Mouse (Mus musculus) stomach, embryonic 14.5 days (tissue): ENCODE measurements around the gene Olfr1265. TPM values are rescaled to one million over a fixed set of nuclear protein-coding genes. Genes with fewer than 3 reads are reported as not detected.

ENCODE experiments used
- ATAC-seq: fragments of 200-750 bp; cut with Nextera tagmentation; 2 replicates; pipeline ENCODE4 v1.8.0; 2017; ENCODE audit warnings: low read depth, moderate TSS enrichment; ENCODE audit not compliant: insufficient number of reproducible peaks, insufficient read depth, low FRiP score
- H3K27ac ChIP-seq: fragments of 300-500 bp; sonication (generic); 2 replicates; pipeline ENCODE4 v1.5.1; 2014; ENCODE audit warnings: mild to moderate bottlenecking, low read length, moderate library complexity, mixed read lengths
- H3K27me3 ChIP-seq: fragments of 300-500 bp; sonication (generic); 2 replicates; pipeline ENCODE4 v1.6.1; 2014; ENCODE audit warnings: low read length, control low read depth, mixed read lengths; ENCODE audit not compliant: control insufficient read depth, insufficient read depth
- H3K36me3 ChIP-seq: fragments of 300-500 bp; sonication (generic); 2 replicates; pipeline ENCODE4 v1.6.1; 2014; ENCODE audit warnings: mild to moderate bottlenecking, control low read depth, low read length, moderate library complexity, mixed read lengths; ENCODE audit not compliant: control insufficient read depth, insufficient read depth
- H3K4me1 ChIP-seq: fragments of 300-500 bp; sonication (generic); 2 replicates; pipeline ENCODE4 v1.6.1; 2014; ENCODE audit warnings: low read length, control low read depth, mixed read lengths; ENCODE audit not compliant: control insufficient read depth, insufficient read depth
- H3K4me2 ChIP-seq: fragments of 300-500 bp; sonication (generic); replicated peaks from 2 replicates; pipeline ENCODE4 v1.6.1; 2014; ENCODE audit warnings: low read depth, low read length, control low read depth
- H3K4me3 ChIP-seq: fragments of 300-500 bp; sonication (generic); 2 replicates; pipeline ENCODE4 v1.5.1; 2014; ENCODE audit warnings: low read depth, low read length, control low read depth
- H3K9ac ChIP-seq: fragments of 300-500 bp; sonication (generic); replicated peaks from 2 replicates; pipeline ENCODE4 v1.6.1; 2014; ENCODE audit warnings: low read depth, mild to moderate bottlenecking, control low read depth, low read length, moderate library complexity, mixed read lengths
- H3K9me3 ChIP-seq: fragments of 300-500 bp; sonication (generic); 2 replicates; pipeline ENCODE4 v1.6.1; 2016; ENCODE audit warnings: low read depth, low read length, control low read depth; ENCODE audit not compliant: control insufficient read depth
- WGBS: fragments of 180-500 bp; shearing (Covaris S2); extraction: QIAGEN DNeasy Blood & Tissue Kit; methylation state at CpG from one replicate; pipeline ENCODE4 v1.1.7; 2014; 5-methylcytosine and 5-hydroxymethylcytosine counted together
- polyA plus RNA-seq: library from polyadenylated mRNA; unstranded; fragments of >200 nt; fragmentation: Nextera tagmentation; extraction: Ambion mirVana; gene quantifications from 2 replicates; pipeline ENCODE4 v1.2.1, GENCODE M21; 2014

Gene Olfr1265
- not detected in 2 replicates for polyA plus RNA-seq

- Histone ChIP-seq H3K36me3 (no peaks in the 10 kb centered on the region), H3K9ac (no peak within 1 kb of the TSS), H3K4me3 (no peak within 1 kb of the TSS), H3K27ac (no peak within 1 kb of the TSS), H3K4me2 (no peak within 1 kb of the TSS), H3K9me3 (no peaks in the 10 kb centered on the region), H3K4me1 (no peaks in the 10 kb centered on the region), H3K27me3 (no peaks in the 10 kb centered on the region)
- no peak for ATAC-seq
Measured at GRCm38 (mm10) chr2:90035037-90035436, at the start of gene Olfr1265. TSS of gene Olfr1265 (plus strand) at chr2:90035337.

GRCm38 (mm10) chr2:89990921-89991320 is 44.2 kb upstream of the Olfr1265 start, which contains the start of gene Olfr1261:
TSS of gene Olfr1261 (plus strand) at chr2:89991221.
- no peaks in the 10 kb centered on the region for H3K27me3 ChIP-seq
- no peak within 1 kb of the TSS for H3K4me3 ChIP-seq
- H3K9ac ChIP-seq = no peak within 1 kb of the TSS
- no peaks in the 10 kb centered on the region for H3K9me3 ChIP-seq
- H3K27ac ChIP-seq = no peak within 1 kb of the TSS
- H3K4me2 ChIP-seq = no peak within 1 kb of the TSS
- H3K36me3 ChIP-seq = no peaks in the 10 kb centered on the region
- no peak for ATAC-seq
- H3K4me1 ChIP-seq = no peaks in the 10 kb centered on the region

- no peak within 1 kb of the TSS for H3K9ac ChIP-seq
- H3K27me3 ChIP-seq = no peaks in the 10 kb centered on the region
- no peaks in the 10 kb centered on the region for H3K4me1 ChIP-seq
- no peaks in the 10 kb centered on the region for H3K36me3 ChIP-seq
- H3K27ac ChIP-seq = no peak within 1 kb of the TSS
- H3K9me3 ChIP-seq = no peaks in the 10 kb centered on the region
- no peak for ATAC-seq
- H3K4me2 ChIP-seq = no peak within 1 kb of the TSS
- no peak within 1 kb of the TSS for H3K4me3 ChIP-seq
Measured at GRCm38 (mm10) chr2:89999845-90000244, 35.3 kb upstream of the Olfr1265 start, which contains the start of gene Olfr1262. TSS of gene Olfr1262 (plus strand) at chr2:90000145.

- H3K27me3 ChIP-seq = no peaks in the 10 kb centered on the region
- H3K9me3 ChIP-seq = no peaks in the 10 kb centered on the region
- H3K4me2 ChIP-seq = no peak within 1 kb of the TSS
- no peak for ATAC-seq
- H3K4me3 ChIP-seq = no peak within 1 kb of the TSS
- no peaks in the 10 kb centered on the region for H3K4me1 ChIP-seq
- H3K9ac ChIP-seq = no peak within 1 kb of the TSS
- no peak within 1 kb of the TSS for H3K27ac ChIP-seq
- 83% methylated on average over 2 of the region's 2 CpGs for WGBS
- no peaks in the 10 kb centered on the region for H3K36me3 ChIP-seq
Measured at GRCm38 (mm10) chr2:90011831-90012230, 23.3 kb upstream of the Olfr1265 start, which contains the start of gene Olfr1263. TSS of gene Olfr1263 (plus strand) at chr2:90012131.

- no peak within 1 kb of the TSS for H3K4me3 ChIP-seq
- H3K4me2 ChIP-seq = no peak within 1 kb of the TSS
- WGBS = 68% methylated on average over 2 of the region's 2 CpGs
- H3K27ac ChIP-seq = no peak within 1 kb of the TSS
- no peak for ATAC-seq
- no peaks in the 10 kb centered on the region for H3K27me3 ChIP-seq
- H3K4me1 ChIP-seq = no peaks in the 10 kb centered on the region
- H3K9me3 ChIP-seq = no peaks in the 10 kb centered on the region
- H3K36me3 ChIP-seq = no peaks in the 10 kb centered on the region
- no peak within 1 kb of the TSS for H3K9ac ChIP-seq
Measured at GRCm38 (mm10) chr2:90025477-90025876, 9.7 kb upstream of the Olfr1265 start, which contains the start of gene Olfr1264. TSS of gene Olfr1264 (minus strand) at chr2:90025577.

- Histone ChIP-seq H3K9ac (no peak within 1 kb of the TSS), H3K4me2 (no peak within 1 kb of the TSS), H3K4me3 (no peak within 1 kb of the TSS), H3K36me3 (no peaks in the 10 kb centered on the region), H3K27me3 (no peaks in the 10 kb centered on the region), H3K9me3 (no peaks in the 10 kb centered on the region), H3K4me1 (no peaks in the 10 kb centered on the region), H3K27ac (no peak within 1 kb of the TSS)
- ATAC-seq = no peak
Measured at GRCm38 (mm10) chr2:90063494-90063893, 28.4 kb downstream of the Olfr1265 start, which contains the start of gene Olfr140. TSS of gene Olfr140 (minus strand) at chr2:90063594.

- Histone ChIP-seq H3K27me3 (no peaks in the 10 kb centered on the region), H3K27ac (no peak overlapping the region), H3K4me3 (no peak overlapping the region), H3K9me3 (no peaks in the 10 kb centered on the region), H3K36me3 (no peaks in the 10 kb centered on the region), H3K9ac (no peak overlapping the region), H3K4me2 (no peak overlapping the region), H3K4me1 (no peaks in the 10 kb centered on the region)
- 68% methylated on average over 2 of the region's 2 CpGs for WGBS
- no peak for ATAC-seq
Measured at GRCm38 (mm10) chr2:90070065-90070464, 34.9 kb downstream of the Olfr1265 start.

Other genes starting within 250 kb of the Olfr1265 start
- gene Olfr1254, start 241.7 kb upstream of the Olfr1265 start, polyA plus RNA-seq = not detected in 2 replicates
- gene Olfr1255, start 223.3 kb upstream of the Olfr1265 start, polyA plus RNA-seq = not detected in 2 replicates
- gene Olfr1256, start 193.8 kb upstream of the Olfr1265 start, polyA plus RNA-seq = not detected in 2 replicates
- not detected in 2 replicates for gene Olfr48, start 187.1 kb upstream of the Olfr1265 start, polyA plus RNA-seq
- gene Olfr1257, start 156.9 kb upstream of the Olfr1265 start, polyA plus RNA-seq = not detected in 2 replicates
- not detected in 2 replicates for gene Olfr1258, start 108.0 kb upstream of the Olfr1265 start, polyA plus RNA-seq
- not detected in 2 replicates for gene Olfr1259, start 86.7 kb upstream of the Olfr1265 start, polyA plus RNA-seq
- not detected in 2 replicates for gene Olfr1260, start 61.0 kb upstream of the Olfr1265 start, polyA plus RNA-seq
- not detected in 2 replicates for gene Olfr1261, start 44.1 kb upstream of the Olfr1265 start, polyA plus RNA-seq
- not detected in 2 replicates for gene Olfr1262, start 35.2 kb upstream of the Olfr1265 start, polyA plus RNA-seq
- gene Olfr1263, start 23.2 kb upstream of the Olfr1265 start, polyA plus RNA-seq = not detected in 2 replicates
- not detected in 2 replicates for gene Olfr1264, start 9.8 kb upstream of the Olfr1265 start, polyA plus RNA-seq
- gene Olfr140, start 28.3 kb downstream of the Olfr1265 start, polyA plus RNA-seq = not detected in 2 replicates
- gene Olfr1269, start 86.1 kb downstream of the Olfr1265 start, polyA plus RNA-seq = not detected in 2 replicates
- not detected in 2 replicates for gene Olfr32, start 107.0 kb downstream of the Olfr1265 start, polyA plus RNA-seq
- not detected in 2 replicates for gene Olfr1270, start 117.8 kb downstream of the Olfr1265 start, polyA plus RNA-seq
- gene Olfr1506, start 189.2 kb downstream of the Olfr1265 start, polyA plus RNA-seq = not detected in 2 replicates
- gene Olfr142, start 222.3 kb downstream of the Olfr1265 start, polyA plus RNA-seq = not detected in 2 replicates
- not detected in 2 replicates for gene Olfr1271, start 235.7 kb downstream of the Olfr1265 start, polyA plus RNA-seq